Mouse (Mus musculus) forebrain, embryonic 13.5 days (tissue): ENCODE data around the gene Zfp64. TPM values are rescaled to one million over a fixed set of nuclear protein-coding genes. Genes with fewer than 3 reads are reported as not detected.

Experiments used
- ATAC-seq: fragments of 200-750 bp; cut with Nextera tagmentation; 2 replicates; pipeline ENCODE4 v1.8.0; 2017
- H3K27ac ChIP-seq: fragments of 300-500 bp; sonication (generic); 2 replicates; pipeline ENCODE4 v1.5.1; 2015; ENCODE audit warnings: inconsistent platforms, mild to moderate bottlenecking, moderate library complexity
- H3K27me3 ChIP-seq: fragments of 300-500 bp; sonication (generic); 2 replicates; pipeline ENCODE4 v1.6.1; 2015; ENCODE audit warnings: mild to moderate bottlenecking, inconsistent platforms
- H3K36me3 ChIP-seq: fragments of 300-500 bp; sonication (generic); 2 replicates; pipeline ENCODE4 v1.6.1; 2015; ENCODE audit warnings: mild to moderate bottlenecking, inconsistent platforms; ENCODE audit not compliant: poor library complexity, severe bottlenecking
- H3K4me1 ChIP-seq: fragments of 300-500 bp; sonication (generic); 2 replicates; pipeline ENCODE4 v1.6.1; 2015; ENCODE audit warnings: inconsistent platforms
- H3K4me2 ChIP-seq: fragments of 300-500 bp; sonication (generic); 2 replicates; pipeline ENCODE4 v1.6.1; 2015; ENCODE audit warnings: inconsistent platforms, mild to moderate bottlenecking, moderate library complexity
- H3K4me3 ChIP-seq: fragments of 300-500 bp; sonication (generic); 2 replicates; pipeline ENCODE4 v1.5.1; 2015; ENCODE audit warnings: mild to moderate bottlenecking, inconsistent platforms
- H3K9ac ChIP-seq: fragments of 300-500 bp; sonication (generic); 2 replicates; pipeline ENCODE4 v1.6.1; 2015; ENCODE audit warnings: mild to moderate bottlenecking, inconsistent platforms
- H3K9me3 ChIP-seq: fragments of 300-500 bp; sonication (generic); replicated peaks from 2 replicates; pipeline ENCODE4 v1.6.1; 2016; ENCODE audit warnings: inconsistent platforms
- WGBS: fragments of 180-500 bp; shearing (Covaris S2); methylation state at CpG from one replicate; pipeline ENCODE4 v1.1.7; 2015; 5-methylcytosine and 5-hydroxymethylcytosine counted together
- polyA plus RNA-seq: library from polyadenylated mRNA; unstranded; fragments of >200 nt; fragmentation: Nextera tagmentation; extraction: Ambion mirVana; gene quantifications from 2 replicates; pipeline ENCODE4 v1.2.1, GENCODE M21; 2015

Zfp64 gene
- polyA plus RNA-seq, 1 experiment from 2014 or later: 28.9 TPM

DNA sequence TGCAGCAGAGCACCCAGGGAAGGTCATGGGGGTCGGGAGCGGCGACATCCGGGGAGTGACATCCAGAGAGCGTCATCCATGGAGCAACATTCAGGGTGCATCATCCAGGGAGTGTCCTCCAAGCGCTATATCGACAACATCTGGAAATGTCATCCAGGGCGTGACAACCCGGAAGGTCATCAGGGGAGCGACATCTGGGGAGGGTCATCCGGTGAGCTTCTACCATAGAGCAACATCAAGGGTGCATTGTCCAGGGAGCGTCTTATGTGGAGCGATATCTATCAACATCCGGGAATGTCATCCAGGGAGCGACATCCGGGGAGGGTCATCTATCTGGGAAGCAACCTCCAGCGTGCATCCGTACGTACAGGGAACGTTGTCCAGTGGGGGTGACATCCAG is 14.7 kb upstream of the Zfp64 start:
- no peak for ATAC-seq
- peaks cover 15% of the 10 kb centered on the region for H3K9me3 ChIP-seq
- H3K9ac ChIP-seq: no peak overlapping the region
- H3K4me3 ChIP-seq: no peak overlapping the region
- no peak overlapping the region for H3K4me2 ChIP-seq
- no peaks in the 10 kb centered on the region for H3K27me3 ChIP-seq
- 95% methylated on average over 20 of the region's 20 CpGs for WGBS
- H3K4me1 ChIP-seq: no peaks in the 10 kb centered on the region
- H3K36me3 ChIP-seq: 0 out of 2 replicates have a peak, but pooled peaks cover 3% of the 10 kb centered on the region
- H3K27ac ChIP-seq: no peak overlapping the region

DNA sequence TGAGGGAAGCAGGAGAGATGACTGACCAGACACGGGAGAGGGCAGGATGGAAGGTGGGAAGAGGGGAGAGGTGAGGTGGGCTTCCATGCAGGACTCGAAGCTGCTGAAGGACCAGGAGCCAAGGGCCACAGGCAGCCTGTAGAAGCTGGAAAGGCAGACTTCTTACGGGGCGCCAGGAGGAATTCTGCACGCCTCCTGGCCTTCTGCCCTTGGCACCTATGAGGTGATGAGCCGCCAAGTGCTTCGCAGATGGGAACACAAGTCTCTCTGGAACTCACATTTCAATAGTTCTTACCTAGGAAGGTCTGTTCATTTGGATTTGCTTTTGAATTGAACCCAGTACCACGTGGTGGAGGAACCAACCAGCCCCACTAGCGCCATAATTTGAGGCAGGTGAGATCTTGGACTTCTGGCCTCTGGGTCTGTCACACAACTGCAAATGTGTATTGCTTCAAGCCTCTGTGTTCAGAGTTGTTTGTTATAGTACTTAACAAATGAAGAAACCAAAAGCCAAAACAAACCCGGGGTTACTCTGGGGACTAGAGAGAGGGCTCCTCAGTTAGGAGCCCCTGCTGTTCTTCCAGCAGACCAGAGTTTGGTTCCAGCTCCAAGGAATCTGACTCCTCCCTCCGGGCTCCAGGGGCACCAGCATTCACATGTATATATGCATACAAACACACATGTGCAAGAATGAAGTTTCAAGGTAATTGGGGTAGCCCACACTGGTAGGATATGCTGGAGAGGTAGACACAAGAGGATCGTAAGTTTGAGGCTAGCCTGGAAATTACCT is 12.9 kb upstream of the Zfp64 start:
- ATAC-seq: no peak
- WGBS: 85% methylated on average over 12 of the region's 12 CpGs

DNA sequence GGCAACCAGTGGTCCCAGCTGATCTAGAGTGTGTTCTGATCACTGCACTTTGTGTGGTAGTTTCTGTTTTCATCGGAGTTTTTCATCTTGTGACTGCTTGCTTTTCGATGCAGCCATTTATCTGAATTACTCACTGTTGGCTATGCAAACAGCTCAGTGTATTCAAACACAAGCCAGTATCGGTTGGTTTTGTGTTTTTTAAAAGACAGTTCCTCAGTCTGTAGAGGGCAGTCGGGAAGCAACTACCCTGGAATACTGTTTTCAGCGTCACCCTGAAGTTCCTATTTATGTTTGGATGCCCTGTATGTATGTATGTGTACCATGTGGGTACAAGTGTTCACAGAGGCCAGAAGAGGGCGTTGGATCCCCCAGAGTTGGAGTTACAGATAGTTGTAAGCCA is 11.1 kb upstream of the Zfp64 start:
- H3K4me1 ChIP-seq: no peaks in the 10 kb centered on the region
- H3K36me3 ChIP-seq: 0 out of 2 replicates have a peak, but pooled peaks cover 3% of the 10 kb centered on the region
- H3K27ac ChIP-seq: no peak overlapping the region
- WGBS: 83% methylated on average over 6 of the region's 6 CpGs
- no peak for ATAC-seq
- peaks cover 21% of the 10 kb centered on the region for H3K9me3 ChIP-seq
- H3K4me3 ChIP-seq: no peak overlapping the region
- H3K9ac ChIP-seq: no peak overlapping the region
- H3K4me2 ChIP-seq: no peak overlapping the region
- no peaks in the 10 kb centered on the region for H3K27me3 ChIP-seq

More for the DNA sequence above, 12.9 kb upstream of the Zfp64 start:
- H3K9ac ChIP-seq: no peak overlapping the region
- H3K9me3 ChIP-seq: peaks cover 21% of the 10 kb centered on the region
- H3K4me3 ChIP-seq: no peak overlapping the region
- no peak overlapping the region for H3K4me2 ChIP-seq
- no peaks in the 10 kb centered on the region for H3K27me3 ChIP-seq
- no peaks in the 10 kb centered on the region for H3K4me1 ChIP-seq
- H3K27ac ChIP-seq: no peak overlapping the region
- H3K36me3 ChIP-seq: 0 out of 2 replicates have a peak, but pooled peaks cover 3% of the 10 kb centered on the region

DNA sequence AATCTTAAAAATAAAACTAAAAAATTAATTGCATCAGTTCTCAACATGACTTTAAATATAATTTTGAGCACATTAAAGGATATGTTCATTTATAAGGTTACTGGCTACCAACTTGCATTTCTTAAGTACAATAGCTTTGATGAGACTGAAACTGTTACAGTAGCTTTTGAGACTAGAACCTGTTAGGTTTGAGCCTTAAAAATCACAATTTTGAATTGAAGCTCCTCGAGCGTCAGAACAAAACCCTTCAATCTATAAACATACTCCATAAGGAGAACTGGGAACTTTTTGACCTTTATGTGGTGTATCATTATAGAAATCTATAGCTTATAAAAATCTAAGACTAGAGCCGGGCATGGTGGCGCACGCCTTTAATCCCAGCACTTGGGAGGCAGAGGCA is 9.5 kb upstream of the Zfp64 start:
- Histone ChIP-seq H3K4me2 (no peak overlapping the region), H3K36me3 (0 out of 2 replicates have a peak, but pooled peaks cover 3% of the 10 kb centered on the region), H3K9ac (no peak overlapping the region), H3K9me3 (peaks cover 21% of the 10 kb centered on the region), H3K4me1 (no peaks in the 10 kb centered on the region), H3K27ac (no peak overlapping the region), H3K4me3 (no peak overlapping the region), H3K27me3 (no peaks in the 10 kb centered on the region)
- WGBS: 96% methylated on average over 5 of the region's 5 CpGs
- ATAC-seq: no peak

DNA sequence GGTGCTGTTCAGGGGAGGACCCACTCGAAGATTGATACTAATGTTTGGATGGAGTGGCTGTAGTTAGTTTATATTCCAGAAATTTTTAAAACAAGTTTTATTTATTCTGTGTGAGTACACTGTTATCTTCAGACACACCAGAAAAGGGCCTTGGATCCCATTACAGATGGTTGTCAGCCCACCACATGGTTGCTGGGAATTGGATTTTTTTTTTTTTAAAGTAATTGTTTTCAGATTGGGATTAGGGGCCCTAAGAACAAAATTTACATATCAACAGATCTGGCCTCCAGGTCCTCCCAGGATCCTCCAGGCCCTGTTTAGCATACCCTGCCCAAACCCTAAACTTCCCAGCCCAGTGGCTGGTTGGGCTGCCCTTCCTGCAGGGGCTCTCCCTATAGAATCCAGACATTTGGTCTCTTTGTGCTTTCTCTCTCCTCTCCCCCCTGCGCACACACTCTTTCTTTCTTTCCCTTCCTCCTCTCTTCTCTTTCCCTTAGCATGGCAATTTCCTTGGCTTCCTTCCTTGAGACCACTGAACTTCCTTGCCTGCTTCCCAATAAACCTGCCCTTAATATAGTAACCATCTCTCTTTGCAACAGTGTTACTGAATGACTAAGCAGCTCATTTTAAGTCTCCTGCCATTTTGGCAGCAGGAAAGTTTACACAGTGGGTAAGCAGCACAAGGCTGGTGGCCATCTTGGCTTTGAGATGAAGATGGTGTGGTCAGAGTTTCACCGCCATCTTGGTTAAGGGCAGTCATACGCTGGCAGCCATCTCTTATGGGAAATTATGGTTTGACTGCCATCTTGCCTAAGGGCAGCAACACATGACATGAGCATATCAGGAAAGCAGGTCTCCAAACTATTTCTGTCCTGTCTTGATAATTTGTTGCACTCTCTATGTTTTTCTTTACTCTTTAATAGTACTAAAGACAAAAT is 6.6 kb upstream of the Zfp64 start:
- Histone ChIP-seq H3K9me3 (peaks cover 21% of the 10 kb centered on the region), H3K36me3 (0 out of 2 replicates have a peak, but pooled peaks cover 3% of the 10 kb centered on the region), H3K4me1 (no peaks in the 10 kb centered on the region), H3K4me3 (no peak overlapping the region), H3K27me3 (no peaks in the 10 kb centered on the region), H3K27ac (no peak overlapping the region), H3K4me2 (no peak overlapping the region), H3K9ac (no peak overlapping the region)
- 91% methylated on average over 4 of the region's 4 CpGs for WGBS
- ATAC-seq: no peak

DNA sequence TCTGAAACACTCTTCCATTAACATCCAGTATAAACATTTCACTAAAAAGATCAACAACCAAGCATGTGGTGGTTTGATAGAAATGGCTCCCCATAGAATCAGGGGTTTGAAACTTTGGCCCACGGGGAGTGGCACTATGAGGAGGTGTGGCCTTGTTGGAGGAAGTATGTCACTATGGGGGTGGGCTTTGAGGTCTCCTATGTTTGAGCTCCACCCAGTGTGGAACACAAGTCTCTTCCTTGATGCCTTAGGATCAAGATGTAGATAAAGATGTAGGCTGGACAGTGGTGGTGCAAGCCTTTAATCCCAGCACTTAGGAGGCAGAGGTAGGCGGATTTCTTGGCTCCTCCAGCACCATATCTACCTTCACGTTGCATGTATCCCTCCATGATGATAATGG is 5.4 kb upstream of the Zfp64 start:
- H3K4me2 ChIP-seq: no peak overlapping the region
- H3K36me3 ChIP-seq: 0 out of 2 replicates have a peak, but pooled peaks cover 2% of the 10 kb centered on the region
- WGBS: 94% methylated on average over 3 of the region's 3 CpGs
- no peaks in the 10 kb centered on the region for H3K27me3 ChIP-seq
- no peak overlapping the region for H3K9ac ChIP-seq
- 0 out of 2 replicates have a peak, but pooled peaks cover 2% of the 10 kb centered on the region for H3K4me1 ChIP-seq
- H3K27ac ChIP-seq: no peak overlapping the region
- no peak for ATAC-seq
- H3K9me3 ChIP-seq: peaks cover 12% of the 10 kb centered on the region
- H3K4me3 ChIP-seq: no peak overlapping the region

DNA sequence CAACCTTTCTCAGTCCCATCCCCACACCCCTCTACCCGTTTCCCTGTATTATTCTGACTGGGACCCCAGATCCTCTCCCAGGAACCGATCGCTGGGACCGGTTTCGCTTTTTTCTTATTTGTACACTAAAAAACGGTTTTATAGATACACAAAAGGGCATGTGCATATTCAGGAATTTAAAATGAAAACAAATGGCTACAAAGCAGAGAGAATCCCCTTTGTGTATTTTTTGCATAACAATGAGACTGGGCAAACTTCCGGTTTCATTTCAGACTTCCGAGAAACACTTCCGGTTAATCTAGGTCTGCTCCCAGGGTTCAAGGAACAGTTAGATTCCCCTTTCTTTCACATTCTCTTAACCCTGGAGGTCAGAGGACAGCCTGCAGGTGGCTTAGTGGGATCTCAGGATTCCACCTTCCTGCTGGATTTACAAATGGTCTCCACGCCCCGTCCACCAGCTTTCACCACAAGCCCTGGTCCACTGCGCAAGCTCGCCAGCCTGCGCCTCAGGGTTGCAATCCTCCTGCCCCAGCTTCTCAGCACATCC is 4.0 kb upstream of the Zfp64 start:
- 81% methylated on average over 14 of the region's 14 CpGs for WGBS

DNA sequence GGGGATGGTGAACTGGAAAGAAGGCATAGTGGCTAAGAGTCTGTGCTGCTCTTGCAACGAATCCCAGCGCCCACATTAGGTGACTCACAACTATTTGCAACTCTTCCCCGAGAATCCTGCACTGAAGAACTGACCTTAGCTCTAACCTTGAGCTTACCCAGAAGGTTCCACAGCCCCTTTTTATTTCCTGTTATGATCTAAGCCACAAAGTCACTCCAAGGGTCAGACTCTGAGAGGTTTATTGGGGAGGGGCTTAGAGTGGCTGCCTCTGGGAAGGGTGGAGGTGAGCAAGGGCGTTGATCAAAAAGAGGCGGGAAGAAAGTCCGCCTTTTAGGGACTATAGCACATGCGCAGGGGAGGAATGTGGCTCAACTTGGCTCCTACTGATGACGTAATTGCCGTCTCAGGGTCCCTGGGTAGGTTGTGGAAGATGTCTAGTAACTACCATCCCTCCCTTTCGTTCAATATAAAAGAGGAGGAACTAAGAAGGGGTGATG is 511 bp upstream of the Zfp64 start:
- 48% methylated on average over 10 of the region's 10 CpGs for WGBS
- peak overlapping the region; percentile 63; the same call in 1 of the 2 replicates for H3K27ac ChIP-seq

More for the DNA sequence above, 4.0 kb upstream of the Zfp64 start:
- H3K4me1 ChIP-seq: peaks cover 8% of the 10 kb centered on the region
- no peak overlapping the region for H3K4me2 ChIP-seq
- ATAC-seq: no peak
- no peak overlapping the region for H3K9ac ChIP-seq
- H3K36me3 ChIP-seq: no peaks in the 10 kb centered on the region
- peaks cover 6% of the 10 kb centered on the region; the same call in 1 of the 2 replicates for H3K9me3 ChIP-seq
- H3K27me3 ChIP-seq: no peaks in the 10 kb centered on the region
- no peak overlapping the region for H3K27ac ChIP-seq
- no peak overlapping the region for H3K4me3 ChIP-seq

DNA sequence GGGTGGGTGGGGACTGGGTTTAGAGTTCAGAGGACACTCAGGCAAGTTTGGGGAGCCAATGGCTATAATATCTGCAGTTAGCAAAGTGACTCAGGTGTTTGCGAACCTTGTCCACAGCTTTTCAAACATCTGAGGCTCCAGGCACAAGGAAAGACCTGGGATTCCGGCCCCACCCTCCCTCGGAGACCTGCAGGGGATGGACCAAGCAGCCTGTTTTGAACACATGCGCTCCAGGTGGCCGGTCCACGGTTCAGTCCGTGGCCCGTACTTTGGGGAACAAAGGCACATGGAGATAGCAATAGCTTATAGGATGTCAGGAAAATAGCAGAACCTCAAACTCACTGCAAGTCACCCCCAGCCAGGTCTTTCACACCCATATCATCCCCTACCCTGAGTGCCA is 1.0 kb downstream of the Zfp64 start:
- peaks cover 22% of the 10 kb centered on the region for H3K36me3 ChIP-seq
- peak overlapping the region; percentile 95 for H3K4me2 ChIP-seq
- peaks cover 19% of the 10 kb centered on the region for H3K4me1 ChIP-seq
- no peaks in the 10 kb centered on the region for H3K9me3 ChIP-seq
- no peak for ATAC-seq
- peak overlapping the region; percentile 88 for H3K4me3 ChIP-seq
- H3K27me3 ChIP-seq: no peaks in the 10 kb centered on the region
- peak overlapping the region; percentile 63 for H3K27ac ChIP-seq
- WGBS: 6% methylated on average over 8 of the region's 8 CpGs
- peak overlapping the region; percentile 94 for H3K9ac ChIP-seq

More for the DNA sequence above, 511 bp upstream of the Zfp64 start:
- Histone ChIP-seq H3K9ac (no peak overlapping the region), H3K4me2 (peak overlapping the region; percentile 95), H3K9me3 (no peaks in the 10 kb centered on the region), H3K36me3 (peaks cover 6% of the 10 kb centered on the region), H3K4me3 (peak overlapping the region; percentile 88), H3K27me3 (no peaks in the 10 kb centered on the region), H3K4me1 (peaks cover 19% of the 10 kb centered on the region)
- peak; percentile 7; the same call in 1 of the 2 replicates for ATAC-seq

DNA sequence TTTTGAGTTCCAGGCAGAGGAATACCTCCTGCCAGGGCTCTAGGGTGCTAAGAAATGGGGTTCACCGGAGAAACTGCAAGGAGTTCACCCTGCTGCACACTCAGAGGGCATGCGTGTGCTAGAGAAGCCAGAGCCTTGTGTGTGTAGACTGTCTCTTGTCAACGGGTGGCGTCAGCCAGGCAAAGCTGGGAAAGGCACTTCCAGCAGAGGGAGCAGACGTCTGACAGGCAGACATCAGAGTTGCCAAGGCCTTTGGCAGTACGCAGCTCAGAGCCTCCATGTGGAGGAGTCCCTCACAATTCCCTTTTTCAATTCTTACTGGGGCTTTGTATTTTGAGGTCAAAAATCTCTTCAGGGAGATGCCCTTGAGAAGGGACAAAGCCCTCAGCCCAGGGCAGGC is 6.9 kb downstream of the Zfp64 start:
- Histone ChIP-seq H3K4me1 (peaks cover 2% of the 10 kb centered on the region; the same call in 1 of the 2 replicates), H3K36me3 (peaks cover 73% of the 10 kb centered on the region), H3K9me3 (no peaks in the 10 kb centered on the region), H3K9ac (no peak overlapping the region), H3K4me3 (no peak overlapping the region), H3K27ac (no peak overlapping the region), H3K4me2 (no peak overlapping the region), H3K27me3 (no peaks in the 10 kb centered on the region)
- WGBS: 81% methylated on average over 6 of the region's 6 CpGs
- no peak for ATAC-seq

DNA sequence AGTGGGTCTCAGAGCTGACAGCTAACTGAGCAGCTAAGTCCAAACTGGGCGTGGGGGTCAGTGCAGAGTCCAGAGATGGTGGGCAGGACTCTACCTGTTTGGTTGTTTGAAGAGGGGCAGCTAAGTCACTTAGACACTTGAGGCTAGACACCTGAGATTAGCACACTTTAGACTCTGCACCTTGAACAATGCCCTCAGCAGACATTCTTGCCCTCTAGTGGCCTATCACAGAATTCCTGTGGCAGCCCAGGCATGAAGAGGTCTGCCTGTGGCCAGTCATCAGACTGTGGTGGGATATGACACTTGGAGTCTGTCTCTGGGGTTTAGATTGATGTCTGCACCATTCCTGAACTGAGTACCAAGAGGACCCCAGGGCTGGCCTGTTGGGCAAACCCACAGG is 7.7 kb downstream of the Zfp64 start:
- Histone ChIP-seq H3K4me3 (no peak overlapping the region), H3K9ac (no peak overlapping the region), H3K27me3 (no peaks in the 10 kb centered on the region), H3K9me3 (no peaks in the 10 kb centered on the region), H3K4me2 (no peak overlapping the region), H3K4me1 (no peaks in the 10 kb centered on the region), H3K36me3 (peaks cover 73% of the 10 kb centered on the region), H3K27ac (no peak overlapping the region)
- no peak for ATAC-seq
- WGBS: 73% methylated on average over 1 of the region's 1 CpGs
